Mouse (Mus musculus): ENCODE measurements around the gene Hspb1. TPM values are rescaled to one million over a fixed set of nuclear protein-coding genes. Genes with fewer than 3 reads are reported as not detected.

Gene Hspb1
- polyA plus RNA-seq, 1 experiment from 2014 or later = 62.8 TPM

GRCm38 (mm10) chr5:135869661-135870423 lies 17.9 kb upstream of the Hspb1 start:
- Histone ChIP-seq H3K4me1 (ENCODE audit: insufficient read depth) (peaks cover 3% of the 10 kb centered on the region; the same call in 1 of the 2 replicates), H3K27me3 (ENCODE audit: insufficient read depth, low read length) (peaks cover 62% of the 10 kb centered on the region), H3K9ac (no peak overlapping the region), H3K4me2 (no peak overlapping the region), H3K27ac (ENCODE audit: low read depth) (no peak overlapping the region), H3K4me3 (ENCODE audit: low read depth, low read length) (no peak overlapping the region), H3K9me3 (ENCODE audit: low read depth, low read length) (no peaks in the 10 kb centered on the region), H3K36me3 (ENCODE audit: insufficient read depth) (no peaks in the 10 kb centered on the region)
- 57% methylated on average over 14 of the region's 14 CpGs for WGBS
- ATAC-seq (ENCODE audit: insufficient read depth) (no peak), DNase-seq (no peak)
- TF ChIP-seq CTCF (IDR thresholded peaks at IDR 0.05; ENCODE audit: low read depth) = no peak

GRCm38 (mm10) chr5:135870505-135870904 lies 17.2 kb upstream of the Hspb1 start:
- H3K9ac ChIP-seq = no peak overlapping the region
- H3K4me3 ChIP-seq (ENCODE audit: low read depth, low read length) = no peak overlapping the region
- H3K36me3 ChIP-seq (ENCODE audit: insufficient read depth) = no peaks in the 10 kb centered on the region
- H3K27me3 ChIP-seq (ENCODE audit: insufficient read depth, low read length) = peaks cover 62% of the 10 kb centered on the region
- H3K4me2 ChIP-seq = no peak overlapping the region
- no peaks in the 10 kb centered on the region for H3K9me3 ChIP-seq (ENCODE audit: low read depth, low read length)
- TF ChIP-seq CTCF (IDR thresholded peaks at IDR 0.05; ENCODE audit: low read depth) = no peak
- ATAC-seq (ENCODE audit: insufficient read depth) (no peak), DNase-seq (no peak)
- no peak overlapping the region for H3K27ac ChIP-seq (ENCODE audit: low read depth)
- WGBS = 81% methylated on average over 5 of the region's 5 CpGs
- H3K4me1 ChIP-seq (ENCODE audit: insufficient read depth) = peaks cover 3% of the 10 kb centered on the region; the same call in 1 of the 2 replicates

DNA sequence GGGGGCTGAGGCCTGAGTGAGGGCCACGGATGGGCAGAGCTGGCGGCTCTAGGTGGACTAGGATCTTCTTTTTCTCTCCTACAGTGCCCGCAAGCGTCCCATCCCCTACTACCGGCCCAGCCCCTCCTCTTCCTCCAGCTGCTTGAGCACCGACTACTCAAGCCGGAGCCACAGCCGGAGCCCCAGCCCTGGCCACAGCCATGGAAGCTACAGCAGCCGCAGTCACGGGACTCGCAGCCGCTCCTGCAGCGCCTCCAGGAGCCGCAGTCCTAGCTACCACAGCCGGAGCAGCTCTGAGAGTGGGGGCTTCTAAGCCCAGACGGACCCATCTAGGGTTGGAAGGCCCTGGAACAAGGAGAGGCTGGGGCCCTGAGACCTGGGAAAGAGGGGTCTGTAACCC lies 14.7 kb upstream of the Hspb1 start:
- Histone ChIP-seq H3K4me1 (ENCODE audit: insufficient read depth) (peaks cover 8% of the 10 kb centered on the region; the same call in 1 of the 2 replicates), H3K27ac (ENCODE audit: low read depth) (no peak overlapping the region), H3K27me3 (ENCODE audit: insufficient read depth, low read length) (peaks cover 45% of the 10 kb centered on the region), H3K4me2 (peak overlapping the region; percentile 7; the same call in 1 of the 2 replicates), H3K4me3 (ENCODE audit: low read depth, low read length) (no peak overlapping the region; the same call in 1 of the 2 replicates), H3K9ac (no peak overlapping the region), H3K9me3 (ENCODE audit: low read depth, low read length) (no peaks in the 10 kb centered on the region), H3K36me3 (ENCODE audit: insufficient read depth) (no peaks in the 10 kb centered on the region)
- WGBS = 18% methylated on average over 16 of the region's 16 CpGs
- TF ChIP-seq CTCF (IDR thresholded peaks at IDR 0.05; ENCODE audit: low read depth) = no peak
- ATAC-seq (ENCODE audit: insufficient read depth) (peak; percentile 21; the same call in 1 of the 2 replicates), DNase-seq (peak; percentile 25)

DNA sequence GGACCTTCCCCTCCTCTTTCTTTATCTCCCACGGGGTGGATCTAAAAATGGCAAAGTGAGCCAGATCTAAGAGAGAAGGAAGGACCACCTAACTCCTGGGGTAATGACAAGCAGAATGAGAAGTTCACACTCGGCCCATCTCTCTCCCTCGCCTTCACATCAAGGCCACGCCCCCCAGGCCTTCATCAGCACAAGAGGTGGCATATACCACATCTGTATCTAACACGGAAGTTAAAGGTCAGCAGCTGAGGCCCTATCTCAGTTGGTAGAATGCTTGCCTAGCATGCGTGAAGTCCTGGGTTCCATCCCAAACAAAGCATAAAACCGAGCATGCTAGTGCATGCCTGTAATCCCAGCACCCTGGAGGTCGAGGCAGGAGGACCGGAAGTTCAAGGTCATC lies 14.0 kb upstream of the Hspb1 start:
- no peak for DNase-seq
- no peak for TF ChIP-seq CTCF (IDR thresholded peaks at IDR 0.05; ENCODE audit: low read depth)
- 62% methylated on average over 9 of the region's 9 CpGs for WGBS
- H3K36me3 ChIP-seq (ENCODE audit: insufficient read depth) = no peaks in the 10 kb centered on the region
- ATAC-seq (ENCODE audit: insufficient read depth) = no peak
- no peak overlapping the region for H3K9ac ChIP-seq
- peaks cover 37% of the 10 kb centered on the region for H3K27me3 ChIP-seq (ENCODE audit: insufficient read depth, low read length)
- no peaks in the 10 kb centered on the region for H3K9me3 ChIP-seq (ENCODE audit: low read depth, low read length)
- H3K4me3 ChIP-seq (ENCODE audit: low read depth, low read length) = no peak overlapping the region
- peaks cover 6% of the 10 kb centered on the region; the same call in 1 of the 2 replicates for H3K4me1 ChIP-seq (ENCODE audit: insufficient read depth)
- no peak overlapping the region for H3K27ac ChIP-seq (ENCODE audit: low read depth)
- H3K4me2 ChIP-seq = no peak overlapping the region

DNA sequence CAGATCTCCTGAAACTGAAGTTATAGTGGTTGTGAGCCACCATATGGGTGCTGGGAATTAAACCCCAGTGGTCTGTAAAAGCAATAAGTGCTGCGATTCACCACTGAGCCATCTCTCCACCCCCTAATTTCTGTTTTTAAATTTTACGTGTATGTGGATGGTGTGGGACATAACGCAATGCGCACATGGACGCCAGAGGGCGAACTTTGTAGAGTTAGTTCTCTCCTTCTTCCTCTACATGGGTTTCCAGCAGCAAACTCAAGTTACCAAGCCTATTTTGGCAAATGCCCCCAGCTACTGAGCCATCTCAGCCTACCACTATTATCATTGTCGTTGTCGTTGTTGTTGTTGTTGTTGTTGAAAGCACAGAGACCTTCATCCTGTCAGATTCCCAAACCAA lies 10.5 kb upstream of the Hspb1 start:
- ATAC-seq (ENCODE audit: insufficient read depth) (no peak), DNase-seq (peak; percentile 90)
- H3K4me1 ChIP-seq (ENCODE audit: insufficient read depth) = peaks cover 14% of the 10 kb centered on the region
- H3K27ac ChIP-seq (ENCODE audit: low read depth) = no peak overlapping the region
- peak; percentile 64 for TF ChIP-seq CTCF (IDR thresholded peaks at IDR 0.05; ENCODE audit: low read depth)
- H3K4me3 ChIP-seq (ENCODE audit: low read depth, low read length) = peak overlapping the region; percentile 35
- H3K27me3 ChIP-seq (ENCODE audit: insufficient read depth, low read length) = peaks cover 12% of the 10 kb centered on the region
- peak overlapping the region; percentile 64 for H3K4me2 ChIP-seq
- H3K9ac ChIP-seq = no peak overlapping the region
- H3K36me3 ChIP-seq (ENCODE audit: insufficient read depth) = no peaks in the 10 kb centered on the region
- no peaks in the 10 kb centered on the region for H3K9me3 ChIP-seq (ENCODE audit: low read depth, low read length)
- WGBS = 23% methylated on average over 8 of the region's 8 CpGs

GRCm38 (mm10) chr5:135877831-135878231 lies 9.9 kb upstream of the Hspb1 start:
- DNase-seq (peak; percentile 84), ATAC-seq (ENCODE audit: insufficient read depth) (peak; percentile 40)
- Histone ChIP-seq H3K27me3 (ENCODE audit: insufficient read depth, low read length) (peaks cover 11% of the 10 kb centered on the region), H3K9ac (peak overlapping the region; percentile 38), H3K4me1 (ENCODE audit: insufficient read depth) (peaks cover 14% of the 10 kb centered on the region), H3K27ac (ENCODE audit: low read depth) (no peak overlapping the region), H3K36me3 (ENCODE audit: insufficient read depth) (no peaks in the 10 kb centered on the region), H3K9me3 (ENCODE audit: low read depth, low read length) (no peaks in the 10 kb centered on the region), H3K4me3 (ENCODE audit: low read depth, low read length) (peak overlapping the region; percentile 35), H3K4me2 (peak overlapping the region; percentile 64)
- under 1% methylated on average over 16 of the region's 16 CpGs for WGBS
- peak; percentile 73 for TF ChIP-seq CTCF (IDR thresholded peaks at IDR 0.05; ENCODE audit: low read depth)

GRCm38 (mm10) chr5:135879449-135880158 lies 8.1 kb upstream of the Hspb1 start:
- Histone ChIP-seq H3K27me3 (ENCODE audit: insufficient read depth, low read length) (no peaks in the 10 kb centered on the region), H3K27ac (ENCODE audit: low read depth) (peak overlapping the region; percentile 5; the same call in 1 of the 2 replicates), H3K4me2 (peak overlapping the region; percentile 15; the same call in 1 of the 2 replicates), H3K9me3 (ENCODE audit: low read depth, low read length) (no peaks in the 10 kb centered on the region), H3K36me3 (ENCODE audit: insufficient read depth) (no peaks in the 10 kb centered on the region), H3K9ac (no peak overlapping the region), H3K4me1 (ENCODE audit: insufficient read depth) (peaks cover 14% of the 10 kb centered on the region), H3K4me3 (ENCODE audit: low read depth, low read length) (no peak overlapping the region)
- 30% methylated on average over 13 of the region's 13 CpGs for WGBS
- DNase-seq (peak; percentile 77), ATAC-seq (ENCODE audit: insufficient read depth) (peak; percentile 38)
- TF ChIP-seq CTCF (IDR thresholded peaks at IDR 0.05; ENCODE audit: low read depth) = no peak

All from lung, embryonic 14.5 days (tissue).